Comparison of ENCODE assay signal across 8 mouse cellular contexts in the genomic region with DNA sequence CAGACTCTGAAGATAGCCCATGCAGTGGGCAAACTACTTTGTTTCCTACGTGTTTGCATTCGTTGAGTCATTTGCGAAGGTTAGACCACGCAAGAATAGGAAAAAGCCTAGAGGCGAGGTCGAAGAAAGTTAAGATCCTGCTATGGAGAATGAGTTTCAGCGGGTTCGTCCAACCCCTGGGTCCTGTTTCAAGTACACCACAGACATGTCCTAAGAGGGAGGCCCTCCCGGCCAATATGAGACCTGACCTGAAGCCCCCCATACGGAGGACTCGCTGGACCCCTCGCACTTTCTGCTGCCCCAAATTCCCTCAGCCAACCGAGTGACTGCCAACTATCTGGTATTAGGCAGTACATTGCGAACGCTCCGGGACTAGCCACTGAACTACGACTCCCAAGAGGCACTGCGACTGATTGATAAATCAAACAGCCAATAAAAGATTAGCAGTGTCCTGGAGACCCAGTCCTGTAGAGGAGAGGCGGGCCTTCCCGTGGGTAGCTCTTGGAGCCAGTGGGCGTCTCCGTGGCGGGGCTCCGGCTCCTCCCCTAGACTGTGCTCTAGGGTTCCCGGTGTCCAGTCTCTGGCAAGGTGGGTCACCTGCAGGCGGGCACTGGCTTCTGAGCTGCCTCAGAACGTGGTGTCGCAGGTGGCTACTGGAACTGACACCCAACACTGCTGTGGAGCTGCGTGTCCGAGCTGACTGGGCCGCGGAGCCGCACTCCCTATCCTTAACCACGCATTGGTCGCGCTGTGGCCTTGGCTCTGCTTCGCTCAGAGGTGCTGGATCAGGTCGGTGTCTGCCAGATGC. TPM values are rescaled to one million over a fixed set of nuclear protein-coding genes. Genes with fewer than 3 reads are reported as not detected.
DNase-seq lines count a peak whose midpoint lies in the region; ATAC-seq and TF ChIP-seq lines count a peak whose summit lies in the region.

A gene (plus strand): TSS at position 558 of the 808 bp plus-strand sequence.

- peak; percentile 100 for ATAC-seq in heart, embryonic 11.5 days (replicated peaks; ENCODE audit: insufficient number of reproducible peaks, low FRiP score, low TSS enrichment)
- peak; percentile 100 for ATAC-seq in kidney, embryonic 16.5 days (ENCODE audit: low FRiP score, low TSS enrichment)

- H3K9me3 ChIP-seq in erythroblast, embryonic 14.5 days (ENCODE audit: control insufficient read depth, low read length) = no peaks in the 10 kb centered on the region
- H3K9me3 ChIP-seq in heart, embryonic 11.5 days (replicated peaks; ENCODE audit: control insufficient read depth, low read length) = no peaks in the 10 kb centered on the region
- H3K9me3 ChIP-seq in kidney, embryonic 16.5 days (ENCODE audit: low read length) = no peaks in the 10 kb centered on the region

- H3K4me3 ChIP-seq in C2C12 (ENCODE audit: insufficient read depth, poor library complexity, severe bottlenecking) = peak within 1 kb of the TSS; percentile 42
- H3K4me3 ChIP-seq in erythroblast, embryonic 14.5 days (replicated peaks) = peak within 1 kb of the TSS; percentile 91
- peak within 1 kb of the TSS; percentile 71 for H3K4me3 ChIP-seq in heart, embryonic 11.5 days (ENCODE audit: low read depth, low read length)
- peak within 1 kb of the TSS; percentile 78 for H3K4me3 ChIP-seq in kidney, embryonic 16.5 days (ENCODE audit: low read length)
- peak within 1 kb of the TSS; percentile 57 for H3K4me3 ChIP-seq in liver, adult 2 months (ENCODE audit: insufficient read depth, low read depth, low read length)
- H3K4me3 ChIP-seq in myocyte = peak within 1 kb of the TSS; percentile 58

- TF ChIP-seq POLR2A in brain, embryonic 14.5 days (IDR thresholded peaks at IDR 0.05; ENCODE audit: borderline replicate concordance, extremely low read depth, insufficient read depth, insufficient read length, poor library complexity, severe bottlenecking) = peak; percentile 29; the same call in 1 of the 2 replicates
- TF ChIP-seq POLR2A in liver, adult 2 months (IDR thresholded peaks at IDR 0.05; ENCODE audit: extremely low read depth, insufficient read depth, low read length) = peak; percentile 76
- peak; percentile 67 for TF ChIP-seq POLR2A in myocyte (IDR thresholded peaks at IDR 0.05; ENCODE audit: insufficient read length, low read depth)

- peak within 1 kb of the TSS; percentile 81 for H3K4me2 ChIP-seq in heart, embryonic 11.5 days
- H3K4me2 ChIP-seq in kidney, embryonic 16.5 days (replicated peaks; ENCODE audit: low read depth, low read length) = peak within 1 kb of the TSS; percentile 76
- peak within 1 kb of the TSS; percentile 93 for H3K4me2 ChIP-seq in myocyte (ENCODE audit: low read depth)

- no peak for TF ChIP-seq CTCF in C2C12 (IDR thresholded peaks at IDR 0.05; ENCODE audit: control insufficient read depth, insufficient read depth, insufficient read length)
- TF ChIP-seq CTCF in brain, embryonic 14.5 days (IDR thresholded peaks at IDR 0.05; ENCODE audit: borderline replicate concordance, extremely low read depth, insufficient read depth, insufficient read length) = no peak
- 0 out of 2 replicates have a peak, but pooled peaks have one; percentile 11 for TF ChIP-seq CTCF in liver, adult 2 months (IDR thresholded peaks at IDR 0.05; ENCODE audit: low read depth, low read length)

- peak; percentile 98 for DNase-seq in brain, embryonic 14.5 days (ENCODE audit: low read depth)
- peak; percentile 95 for DNase-seq in liver, adult 2 months (ENCODE audit: extremely low read depth, low read depth, low spot score)
- peak; percentile 96 for DNase-seq in splenic B cell, adult 2 months (ENCODE audit: low read depth, low spot score)

- peaks cover 25% of the 10 kb centered on the region for H3K4me1 ChIP-seq in erythroblast, embryonic 14.5 days (ENCODE audit: control insufficient read depth)
- peaks cover 6% of the 10 kb centered on the region for H3K4me1 ChIP-seq in heart, embryonic 11.5 days (ENCODE audit: control insufficient read depth, insufficient read depth, low read length)
- peaks cover 7% of the 10 kb centered on the region for H3K4me1 ChIP-seq in kidney, embryonic 16.5 days (ENCODE audit: insufficient read depth, low read length)
- H3K4me1 ChIP-seq in liver, adult 2 months (ENCODE audit: control insufficient read depth, insufficient read depth, low read length) = peaks cover 11% of the 10 kb centered on the region

- H3K79me3 ChIP-seq in C2C12 (ENCODE audit: low read depth) = no peaks in the 10 kb centered on the region

- H3ac ChIP-seq in C2C12 (ENCODE audit: control insufficient read depth, insufficient read length, low read depth) = peak within 1 kb of the TSS; percentile 76
- peak within 1 kb of the TSS; percentile 29 for H3ac ChIP-seq in myocyte (ENCODE audit: control insufficient read depth, insufficient read length)

- H3K79me2 ChIP-seq in C2C12 (ENCODE audit: control insufficient read depth, insufficient read depth) = no peaks in the 10 kb centered on the region
- H3K79me2 ChIP-seq in liver, adult 2 months (ENCODE audit: control insufficient read depth, insufficient read depth, low read length) = no peaks in the 10 kb centered on the region
- H3K79me2 ChIP-seq in myocyte (ENCODE audit: control insufficient read depth, insufficient read depth) = no peaks in the 10 kb centered on the region

- H3K36me3 ChIP-seq in C2C12 (ENCODE audit: control insufficient read depth, insufficient read depth) (no peaks in the 10 kb centered on the region), myocyte (ENCODE audit: control insufficient read depth, insufficient read depth) (no peaks in the 10 kb centered on the region)
- H3K36me3 ChIP-seq in erythroblast, embryonic 14.5 days (ENCODE audit: control insufficient read depth) = no peaks in the 10 kb centered on the region
- no peaks in the 10 kb centered on the region for H3K36me3 ChIP-seq in heart, embryonic 11.5 days (ENCODE audit: control insufficient read depth, insufficient read depth, low read length)
- no peaks in the 10 kb centered on the region for H3K36me3 ChIP-seq in kidney, embryonic 16.5 days (ENCODE audit: insufficient read depth, low read length)
- H3K36me3 ChIP-seq in liver, adult 2 months (ENCODE audit: control insufficient read depth, insufficient read depth, low read length) = no peaks in the 10 kb centered on the region
- no peaks in the 10 kb centered on the region for H3K36me3 ChIP-seq in splenic B cell, adult 2 months (ENCODE audit: control insufficient read depth, insufficient read depth, low read length, poor library complexity, severe bottlenecking)

- H3K9ac ChIP-seq in heart, embryonic 11.5 days (ENCODE audit: low read depth, low read length) = peak within 1 kb of the TSS; percentile 74
- peak within 1 kb of the TSS; percentile 77 for H3K9ac ChIP-seq in kidney, embryonic 16.5 days (replicated peaks; ENCODE audit: low read length)
- peak within 1 kb of the TSS; percentile 64 for H3K9ac ChIP-seq in liver, adult 2 months (ENCODE audit: low read depth, low read length)

- H3K27ac ChIP-seq in heart, embryonic 11.5 days (ENCODE audit: low read depth, low read length) = 0 out of 2 replicates have a peak within 1 kb of the TSS, but pooled peaks have one; percentile 6
- peak within 1 kb of the TSS; percentile 32 for H3K27ac ChIP-seq in kidney, embryonic 16.5 days (ENCODE audit: low read length)
- H3K27ac ChIP-seq in liver, adult 2 months (replicated peaks; ENCODE audit: insufficient read depth, low read depth, low read length) = peak within 1 kb of the TSS; percentile 25

- H3K27me3 ChIP-seq in C2C12 (ENCODE audit: control insufficient read depth, insufficient read depth, insufficient read length) (no peaks in the 10 kb centered on the region), myocyte (ENCODE audit: control insufficient read depth, insufficient read depth, insufficient read length) (no peaks in the 10 kb centered on the region)
- no peaks in the 10 kb centered on the region for H3K27me3 ChIP-seq in erythroblast, embryonic 14.5 days (ENCODE audit: control insufficient read depth)
- H3K27me3 ChIP-seq in heart, embryonic 11.5 days (ENCODE audit: control insufficient read depth, insufficient read depth, low read length) = no peaks in the 10 kb centered on the region
- H3K27me3 ChIP-seq in kidney, embryonic 16.5 days (ENCODE audit: insufficient read depth, low read length) = no peaks in the 10 kb centered on the region
- no peaks in the 10 kb centered on the region for H3K27me3 ChIP-seq in liver, adult 2 months (ENCODE audit: control insufficient read depth, insufficient read depth, low read length)
- no peaks in the 10 kb centered on the region for H3K27me3 ChIP-seq in splenic B cell, adult 2 months (ENCODE audit: control insufficient read depth, insufficient read depth, low read length, poor library complexity, severe bottlenecking)

- WGBS in heart, embryonic 11.5 days (ENCODE audit: insufficient replicate concordance) = 3% methylated on average over 38 of the region's 38 CpGs
- WGBS in kidney, embryonic 16.5 days = 3% methylated on average over 38 of the region's 38 CpGs
- 2% methylated on average over 38 of the region's 38 CpGs for WGBS in liver, adult 2 months

TF ChIP-seq in C2C12, 6 proteins besides CTCF, POLR2A, EP300 and RAD21:
- TF ChIP-seq FOSL1 (IDR thresholded peaks at IDR 0.05; ENCODE audit: insufficient read depth, low read length, poor library complexity, severe bottlenecking) = no peak
- no peak for TF ChIP-seq USF1 (IDR thresholded peaks at IDR 0.05; ENCODE audit: low read depth)
- TF ChIP-seq MAX (IDR thresholded peaks at IDR 0.05) = no peak

TF ChIP-seq in myocyte, 11 proteins besides CTCF, POLR2A, EP300 and RAD21 (continues in another document):
- TF ChIP-seq MYOG (IDR thresholded peaks at IDR 0.05; ENCODE audit: control insufficient read depth in 1 of 3, insufficient read depth in 1 of 3, insufficient read length in 2 of 3, low read depth in 2 of 3) = peak in 1 of 3 experiments; percentile 15
- no peak for TF ChIP-seq CEBPB (IDR thresholded peaks at IDR 0.05; ENCODE audit: insufficient read depth, poor library complexity, severe bottlenecking)
- TF ChIP-seq MAX (IDR thresholded peaks at IDR 0.05; ENCODE audit: low read depth) = no peak
- peak; percentile 73 for TF ChIP-seq POLR2AphosphoS2 (IDR thresholded peaks at IDR 0.05; ENCODE audit: insufficient read length, low read depth)
- no peak for TF ChIP-seq E2F4 (IDR thresholded peaks at IDR 0.05; ENCODE audit: insufficient read depth)
- TF ChIP-seq SRF (IDR thresholded peaks at IDR 0.05; ENCODE audit: control insufficient read depth, insufficient read length, low read depth) = no peak
- no peak for TF ChIP-seq TCF3 (IDR thresholded peaks at IDR 0.05; ENCODE audit: insufficient read length, low read depth)
- no peak for TF ChIP-seq REST (IDR thresholded peaks at IDR 0.05; ENCODE audit: insufficient read depth, insufficient read length)

RNA-seq across cellular contexts. Expression of the gene that starts here (rescaled TPM):
- polyA plus RNA-seq in C2C12 (2012; fragmentation: generic; extraction: Trizol) (0.18 TPM), myocyte (2012; fragmentation: generic; extraction: Trizol) (0.70 TPM)
- 3.6 and 3.8 TPM in 2 replicates for polyA plus RNA-seq in brain, embryonic 14.5 days (2012; rRNA removed)
- polyA plus RNA-seq in erythroblast, embryonic 14.5 days (2012) = 0.02 TPM in 1 of 2 replicates, not detected in the other
- 0.72 and 0.94 TPM in 2 replicates for polyA plus RNA-seq in heart, embryonic 11.5 days (2014; fragmentation: Nextera tagmentation; extraction: Ambion mirVana)
- 1.2 and 1.3 TPM in 2 replicates for polyA plus RNA-seq in kidney, embryonic 16.5 days (2015; fragmentation: Nextera tagmentation; extraction: Ambion mirVana)
- total RNA-seq in liver, adult 2 months (2014; rRNA removed) = 1.3 and 1.5 TPM in 2 replicates
- 0.71 and 0.73 TPM in 2 replicates for polyA plus RNA-seq in liver, adult 2 months (2012; rRNA removed)

Comparison
In these comparisons a context has a peak if more than half of its experiments do, and no peak if none do; other contexts are left out.
1. Peak in every context shown above with its lines: DNase-seq, ATAC-seq, H3K4me3 ChIP-seq and H3K27ac ChIP-seq.
2. Peak in ATAC-seq, H3K4me3 ChIP-seq, H3K27ac ChIP-seq, H3K9ac ChIP-seq and H3K4me2 ChIP-seq in heart, embryonic 11.5 days; RNA of the gene not detected or under 1 TPM.